Mouse (Mus musculus) liver, embryonic 15.5 days (tissue): ENCODE results near the gene Phf23. TPM values are rescaled to one million over a fixed set of nuclear protein-coding genes. Genes with fewer than 3 reads are reported as not detected.
"Not testable (repeated sequence)": the region's sequence is repeated elsewhere in the genome, so short reads cannot be mapped to it uniquely, and the experiment has no call there.

Source experiments
- ATAC-seq: fragments of 200-750 bp; cut with Nextera tagmentation; 2 replicates; pipeline ENCODE4 v1.8.0; 2017; ENCODE audit warnings: moderate number of reproducible peaks, mild to moderate bottlenecking, moderate library complexity; ENCODE audit not compliant: insufficient read depth
- H3K27ac ChIP-seq: fragments of 300-500 bp; sonication (generic); replicated peaks from 2 replicates; pipeline ENCODE4 v1.5.1; 2015; ENCODE audit warnings: mild to moderate bottlenecking, inconsistent platforms
- H3K27me3 ChIP-seq: fragments of 300-500 bp; sonication (generic); 2 replicates; pipeline ENCODE4 v1.6.1; 2015; ENCODE audit warnings: mild to moderate bottlenecking, inconsistent platforms
- H3K36me3 ChIP-seq: fragments of 300-500 bp; sonication (generic); replicated peaks from 2 replicates; pipeline ENCODE4 v1.6.1; 2015; ENCODE audit warnings: moderate library complexity, mild to moderate bottlenecking, inconsistent platforms
- H3K4me1 ChIP-seq: fragments of 300-500 bp; sonication (generic); replicated peaks from 2 replicates; pipeline ENCODE4 v1.6.1; 2015; ENCODE audit warnings: inconsistent platforms
- H3K4me2 ChIP-seq: fragments of 300-500 bp; sonication (generic); 2 replicates; pipeline ENCODE4 v1.6.1; 2015; ENCODE audit warnings: moderate library complexity, mild to moderate bottlenecking, inconsistent platforms
- H3K4me3 ChIP-seq: fragments of 300-500 bp; sonication (generic); replicated peaks from 2 replicates; pipeline ENCODE4 v1.5.1; 2015; ENCODE audit warnings: mild to moderate bottlenecking, inconsistent platforms
- H3K9ac ChIP-seq: fragments of 300-500 bp; sonication (generic); 2 replicates; pipeline ENCODE4 v1.6.1; 2015; ENCODE audit warnings: moderate library complexity, mild to moderate bottlenecking, inconsistent platforms
- H3K9me3 ChIP-seq: fragments of 300-500 bp; sonication (generic); replicated peaks from 2 replicates; pipeline ENCODE4 v1.6.1; 2016; ENCODE audit warnings: inconsistent platforms
- WGBS: fragments of 180-500 bp; shearing (Covaris S2); methylation state at CpG from one replicate; pipeline ENCODE4 v1.1.7; 2015; ENCODE audit warnings: mixed read lengths; ENCODE audit not compliant: insufficient replicate concordance; 5-methylcytosine and 5-hydroxymethylcytosine counted together
- polyA plus RNA-seq: library from polyadenylated mRNA; unstranded; fragments of >200 nt; fragmentation: Nextera tagmentation; extraction: Ambion mirVana; gene quantifications from 2 replicates; pipeline ENCODE4 v1.2.1, GENCODE M21; 2015

The Phf23 gene
- polyA plus RNA-seq, 1 experiment from 2014 or later: 24.0 TPM

DNA sequence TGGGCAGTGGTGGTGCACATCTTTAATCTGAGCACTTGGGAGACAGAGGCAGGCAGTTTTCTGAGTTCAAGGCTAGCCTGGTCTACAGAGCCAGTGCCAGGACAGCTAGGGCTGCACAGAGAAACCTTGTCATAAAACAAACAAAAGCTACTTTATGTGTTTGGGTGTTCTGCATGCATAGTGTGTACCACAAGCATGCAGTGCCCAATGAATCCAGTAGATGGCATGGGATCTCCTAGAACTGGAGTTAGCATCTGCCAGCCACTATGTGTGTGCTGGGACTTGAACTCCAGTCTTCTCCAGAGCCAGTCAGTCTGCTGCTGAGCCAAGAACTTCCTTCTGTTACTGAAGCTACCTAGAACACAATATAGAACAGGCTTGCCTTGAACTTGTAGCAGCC lies 6.3 kb downstream of the Phf23 start:
- H3K27ac ChIP-seq: no peak overlapping the region
- ATAC-seq: no peak
- peaks cover 54% of the 10 kb centered on the region for H3K4me1 ChIP-seq
- peak overlapping the region; percentile 73; the same call in 1 of the 2 replicates for H3K4me3 ChIP-seq
- peaks cover 47% of the 10 kb centered on the region for H3K36me3 ChIP-seq
- no peak overlapping the region for H3K9ac ChIP-seq
- H3K27me3 ChIP-seq: no peaks in the 10 kb centered on the region
- H3K4me2 ChIP-seq: peak overlapping the region; percentile 100
- H3K9me3 ChIP-seq: no peaks in the 10 kb centered on the region

DNA sequence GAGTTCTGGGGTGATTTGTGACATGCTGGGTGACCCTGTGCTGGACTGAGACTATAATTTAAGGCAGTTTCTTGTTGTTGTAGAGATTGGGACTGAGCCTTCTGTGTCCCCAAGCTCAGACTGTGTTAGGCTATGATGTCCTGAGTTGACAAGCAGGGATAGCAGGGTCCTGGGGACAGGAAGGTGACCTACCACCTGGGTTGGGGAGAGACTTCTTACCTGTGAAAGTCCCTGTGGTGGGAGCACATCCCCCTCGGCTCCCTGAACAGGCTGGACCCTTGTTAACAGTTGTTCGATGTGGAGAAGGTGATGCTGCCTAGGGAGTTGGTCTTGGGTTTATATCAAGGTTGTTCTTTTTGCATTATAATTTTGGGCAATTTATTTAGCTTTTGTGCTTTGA lies 6.9 kb downstream of the Phf23 start:
- Histone ChIP-seq H3K9me3 (no peaks in the 10 kb centered on the region), H3K36me3 (peaks cover 52% of the 10 kb centered on the region), H3K4me3 (no peak overlapping the region), H3K9ac (no peak overlapping the region), H3K4me1 (peaks cover 48% of the 10 kb centered on the region), H3K27ac (no peak overlapping the region), H3K27me3 (no peaks in the 10 kb centered on the region), H3K4me2 (no peak overlapping the region)
- no peak for ATAC-seq
- 75% methylated on average over 2 of the region's 2 CpGs for WGBS

DNA sequence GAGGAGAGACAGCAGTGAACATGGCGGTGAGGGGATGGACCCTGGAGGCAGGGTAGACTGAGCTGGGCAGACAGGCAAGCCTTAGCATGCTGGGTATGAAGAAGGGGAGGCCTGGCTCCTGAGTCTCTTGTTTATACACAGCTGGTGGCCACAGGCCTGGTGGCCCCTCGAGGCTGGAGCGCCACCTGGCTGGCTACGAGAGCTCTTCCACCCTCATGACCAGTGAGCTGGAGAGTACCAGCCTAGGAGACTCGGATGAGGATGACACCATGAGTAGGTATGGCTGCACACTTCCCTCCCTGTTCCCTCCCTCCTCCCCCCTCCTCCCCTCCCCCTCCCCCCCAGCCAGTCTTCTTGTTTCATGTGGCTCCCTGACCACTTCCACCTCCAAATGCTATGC lies 9.9 kb downstream of the Phf23 start:
- no peaks in the 10 kb centered on the region for H3K27me3 ChIP-seq
- H3K4me2 ChIP-seq: no peak overlapping the region
- peaks cover 24% of the 10 kb centered on the region for H3K4me1 ChIP-seq
- no peak overlapping the region for H3K9ac ChIP-seq
- peaks cover 55% of the 10 kb centered on the region for H3K36me3 ChIP-seq
- no peaks in the 10 kb centered on the region for H3K9me3 ChIP-seq
- H3K27ac ChIP-seq: no peak overlapping the region
- no peak overlapping the region for H3K4me3 ChIP-seq
- 65% methylated on average over 5 of the region's 5 CpGs for WGBS
- ATAC-seq: no peak

DNA sequence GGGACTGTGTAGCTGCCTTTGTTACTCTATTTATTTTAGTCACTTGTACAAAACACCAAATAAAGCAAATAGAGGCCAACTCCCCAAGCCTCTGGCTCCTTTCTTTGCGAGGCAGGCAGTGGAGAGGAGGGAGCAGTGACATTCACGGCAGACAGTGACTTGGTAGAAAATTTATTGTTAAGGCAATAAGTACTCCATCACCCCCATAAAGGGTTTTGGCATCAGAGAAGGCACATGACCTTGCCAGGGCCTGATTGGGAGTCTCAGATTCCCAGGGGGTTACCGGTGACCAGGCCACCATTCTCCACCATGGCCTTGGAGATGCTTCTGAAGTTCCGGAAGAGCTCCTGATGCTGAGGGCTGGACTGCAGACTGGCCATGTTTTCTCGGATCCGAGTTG lies 14.5 kb downstream of the Phf23 start:
- H3K36me3 ChIP-seq: peaks cover 79% of the 10 kb centered on the region
- 84% methylated on average over 6 of the region's 6 CpGs for WGBS
- no peak overlapping the region for H3K9ac ChIP-seq
- H3K4me2 ChIP-seq: no peak overlapping the region
- H3K4me3 ChIP-seq: no peak overlapping the region
- H3K27ac ChIP-seq: no peak overlapping the region
- H3K27me3 ChIP-seq: no peaks in the 10 kb centered on the region
- no peak for ATAC-seq
- no peaks in the 10 kb centered on the region for H3K9me3 ChIP-seq
- peaks cover 18% of the 10 kb centered on the region for H3K4me1 ChIP-seq

DNA sequence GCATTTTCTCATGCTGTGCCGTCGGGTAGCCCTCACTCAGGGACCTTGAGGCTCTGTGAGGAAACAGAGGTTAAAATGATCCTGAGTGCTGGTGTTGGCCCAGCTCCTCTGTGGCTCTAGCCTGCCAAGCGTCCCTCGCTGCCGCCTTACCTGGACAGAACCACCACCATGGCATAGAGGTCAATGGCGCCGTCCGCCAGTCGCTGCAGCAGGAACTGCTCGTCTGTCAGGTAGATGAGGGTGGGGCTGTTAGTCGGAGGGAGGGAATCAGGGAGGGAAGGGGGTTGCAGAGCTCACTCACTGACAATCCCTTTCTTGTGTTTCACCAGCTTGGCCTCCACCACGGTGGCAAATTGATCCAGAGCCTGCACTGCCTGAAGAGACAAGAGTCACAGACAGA lies 15.0 kb downstream of the Phf23 start:
- Histone ChIP-seq H3K9ac (no peak overlapping the region), H3K9me3 (no peaks in the 10 kb centered on the region), H3K27ac (no peak overlapping the region), H3K4me2 (no peak overlapping the region), H3K4me3 (no peak overlapping the region), H3K4me1 (peaks cover 21% of the 10 kb centered on the region), H3K27me3 (no peaks in the 10 kb centered on the region), H3K36me3 (peaks cover 78% of the 10 kb centered on the region)
- 84% methylated on average over 12 of the region's 12 CpGs for WGBS
- ATAC-seq: no peak

DNA sequence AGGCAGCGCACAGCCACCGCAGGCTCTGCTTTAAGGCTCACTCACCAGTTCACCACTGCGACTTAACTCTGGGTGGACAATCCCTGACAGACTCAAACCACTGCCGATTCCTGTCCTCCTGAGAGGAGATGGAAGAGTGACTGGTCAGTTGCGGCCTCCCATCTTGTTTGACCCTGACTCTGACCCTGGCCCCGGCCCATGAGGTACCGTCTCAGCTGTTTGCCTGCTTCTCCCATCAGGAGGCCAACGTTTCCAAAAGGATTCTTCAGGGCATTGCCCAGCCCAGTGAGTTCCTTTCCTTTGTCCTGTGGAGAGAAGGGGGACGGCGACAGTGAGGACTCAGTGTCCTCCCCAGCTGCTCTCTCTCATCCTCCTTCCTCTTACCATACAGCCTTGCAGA lies 15.4 kb downstream of the Phf23 start:
- no peak overlapping the region for H3K4me3 ChIP-seq
- peaks cover 25% of the 10 kb centered on the region for H3K4me1 ChIP-seq
- 76% methylated on average over 10 of the region's 10 CpGs for WGBS
- H3K9ac ChIP-seq: no peak overlapping the region
- no peak overlapping the region for H3K27ac ChIP-seq
- no peaks in the 10 kb centered on the region for H3K9me3 ChIP-seq
- H3K36me3 ChIP-seq: peaks cover 75% of the 10 kb centered on the region
- H3K4me2 ChIP-seq: no peak overlapping the region
- no peaks in the 10 kb centered on the region for H3K27me3 ChIP-seq
- no peak for ATAC-seq

DNA sequence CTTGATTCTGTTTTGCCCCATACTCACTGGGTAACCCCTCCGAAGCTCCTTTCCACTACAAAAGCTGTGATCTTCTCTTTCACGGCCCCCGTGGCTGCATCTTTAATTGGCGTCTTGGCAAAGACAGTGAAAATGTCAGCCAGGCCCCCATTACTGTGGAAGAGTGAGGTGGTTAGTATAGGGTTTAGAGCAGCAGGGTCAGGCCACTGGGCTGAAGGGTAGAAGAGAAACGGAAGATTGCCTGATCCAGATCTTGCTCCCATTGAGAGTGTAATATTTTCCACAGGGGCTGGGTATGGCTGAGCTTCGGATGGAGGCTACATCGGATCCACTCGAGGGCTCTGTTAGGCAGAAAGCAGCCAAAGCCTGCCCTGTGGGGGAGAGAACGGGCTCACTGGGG lies 17.4 kb downstream of the Phf23 start:
- H3K4me2 ChIP-seq: no peak overlapping the region
- peaks cover 31% of the 10 kb centered on the region for H3K4me1 ChIP-seq
- H3K9ac ChIP-seq: no peak overlapping the region
- ATAC-seq: no peak
- H3K27ac ChIP-seq: no peak overlapping the region
- WGBS: 80% methylated on average over 9 of the region's 9 CpGs
- H3K4me3 ChIP-seq: no peak overlapping the region
- no peaks in the 10 kb centered on the region for H3K9me3 ChIP-seq
- no peaks in the 10 kb centered on the region for H3K27me3 ChIP-seq
- H3K36me3 ChIP-seq: peaks cover 56% of the 10 kb centered on the region

DNA sequence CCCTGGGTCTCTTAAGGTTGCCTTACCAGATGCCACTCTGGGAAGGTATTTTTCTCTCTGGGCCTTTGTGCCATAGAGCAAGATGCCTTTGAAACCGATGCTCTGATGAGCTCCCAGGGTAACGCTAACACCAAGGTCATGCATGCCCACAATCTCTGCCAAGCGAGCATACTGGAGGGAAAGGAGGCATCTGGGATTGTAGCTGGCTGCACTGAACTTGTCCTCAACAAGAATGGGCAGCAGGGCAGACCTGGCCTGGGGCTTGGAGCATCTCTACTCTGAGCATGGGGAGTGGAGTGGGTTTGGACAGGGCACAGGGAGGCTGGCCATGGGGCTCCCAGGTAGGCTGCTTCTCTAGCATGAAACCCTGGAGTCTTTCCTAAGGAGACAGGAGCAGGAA lies 17.8 kb downstream of the Phf23 start:
- Histone ChIP-seq H3K4me2 (no peak overlapping the region), H3K4me1 (peaks cover 35% of the 10 kb centered on the region), H3K27ac (no peak overlapping the region), H3K27me3 (no peaks in the 10 kb centered on the region), H3K9ac (no peak overlapping the region), H3K4me3 (no peak overlapping the region), H3K36me3 (peaks cover 51% of the 10 kb centered on the region), H3K9me3 (no peaks in the 10 kb centered on the region)
- ATAC-seq: no peak
- 86% methylated on average over 3 of the region's 3 CpGs for WGBS

DNA sequence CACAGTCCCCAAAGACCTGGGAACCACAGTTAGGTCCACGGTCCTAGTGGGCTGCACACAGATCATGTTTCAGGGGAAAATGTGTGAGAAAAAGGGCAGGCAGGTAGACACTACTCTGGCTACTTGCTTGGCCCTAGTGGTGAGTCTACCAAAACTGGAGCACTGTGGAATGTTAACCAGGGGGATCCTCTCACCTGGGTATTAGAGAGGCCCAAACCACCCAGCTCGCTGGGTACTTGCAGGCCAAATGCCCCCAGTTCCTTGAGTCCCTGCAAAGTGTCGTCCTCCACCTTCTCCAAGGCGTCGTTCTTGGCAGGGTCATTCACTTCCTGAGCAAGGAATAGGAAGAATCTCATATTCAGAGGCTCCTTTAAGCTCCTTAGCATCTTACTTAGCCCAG lies 18.5 kb downstream of the Phf23 start:
- H3K4me3 ChIP-seq: peak overlapping the region; percentile 73

DNA sequence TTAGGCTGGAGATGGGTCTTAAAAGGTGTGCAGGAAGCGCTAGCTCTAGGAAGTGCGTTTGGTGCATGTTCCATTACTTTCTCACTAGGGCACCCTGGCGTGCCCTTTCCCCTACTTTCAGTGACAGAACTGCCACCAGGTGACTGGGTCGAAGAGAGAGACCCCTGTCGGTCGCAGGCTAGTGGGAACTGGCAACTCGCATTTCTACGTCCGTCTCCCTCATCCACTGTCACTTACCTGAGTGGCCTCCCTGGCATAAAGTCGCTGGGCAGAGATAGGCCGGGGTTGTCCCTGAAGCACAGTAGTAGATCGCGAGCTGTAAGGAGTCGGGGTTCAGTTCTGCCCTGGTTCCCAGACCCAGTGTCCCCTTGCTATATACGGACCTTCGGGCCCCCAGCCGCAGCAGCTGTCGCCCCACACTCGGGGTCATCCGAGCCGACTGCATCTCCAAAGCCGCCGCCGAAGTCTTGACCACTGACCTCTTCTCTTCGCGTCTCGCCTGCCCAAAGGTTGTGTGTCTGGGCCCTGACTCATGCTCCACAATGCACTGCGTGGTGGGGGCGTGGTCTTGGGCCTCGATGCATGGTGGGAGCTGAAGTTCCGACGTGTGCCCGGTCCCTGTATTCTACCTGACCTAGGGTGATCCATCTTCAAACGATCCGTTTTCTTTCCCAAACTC lies 19.4 kb downstream of the Phf23 start, which contains the start of gene Acadvl:
Gene Acadvl (minus strand): TSS at position 532 of the 679 bp plus-strand sequence.
- Histone ChIP-seq H3K9me3 (no peaks in the 10 kb centered on the region), H3K4me3 (peak within 1 kb of the TSS; percentile 73), H3K4me2 (peak within 1 kb of the TSS; percentile 88), H3K9ac (peak within 1 kb of the TSS; percentile 75), H3K27ac (peak within 1 kb of the TSS; percentile 76), H3K4me1 (peaks cover 50% of the 10 kb centered on the region), H3K27me3 (no peaks in the 10 kb centered on the region), H3K36me3 (peaks cover 36% of the 10 kb centered on the region)
- ATAC-seq: peak; percentile 84
- under 1% methylated on average over 35 of the region's 35 CpGs for WGBS

More for the DNA sequence above, 18.5 kb downstream of the Phf23 start:
- Histone ChIP-seq H3K27me3 (no peaks in the 10 kb centered on the region), H3K36me3 (peaks cover 44% of the 10 kb centered on the region), H3K9ac (peak overlapping the region; percentile 75; the same call in 1 of the 2 replicates), H3K4me2 (peak overlapping the region; percentile 88), H3K4me1 (peaks cover 42% of the 10 kb centered on the region), H3K27ac (peak overlapping the region; percentile 76; the same call in 1 of the 2 replicates), H3K9me3 (no peaks in the 10 kb centered on the region)
- WGBS: 64% methylated on average over 5 of the region's 5 CpGs
- no peak for ATAC-seq

DNA sequence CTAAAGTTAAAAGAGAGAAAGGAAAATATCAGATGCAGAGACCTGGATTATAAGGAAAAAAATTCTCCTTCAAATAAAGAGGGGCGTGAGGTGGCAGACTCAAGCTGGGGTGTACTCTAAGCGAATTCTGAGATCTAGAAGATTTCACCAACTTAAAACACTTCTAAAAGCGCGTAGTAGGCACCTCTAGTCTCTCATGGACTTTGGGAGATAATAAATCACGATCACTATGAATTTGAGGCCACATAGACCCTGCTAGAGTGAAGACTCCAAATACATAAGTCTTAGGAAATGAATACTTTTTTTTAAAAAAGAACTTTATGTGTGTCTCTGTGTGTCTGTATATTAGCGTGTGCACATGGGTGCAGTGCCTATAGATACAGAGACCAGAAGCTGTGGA lies 20.1 kb downstream of the Phf23 start:
- Histone ChIP-seq H3K4me1 (peaks cover 57% of the 10 kb centered on the region), H3K27me3 (no peaks in the 10 kb centered on the region), H3K9ac (0 out of 2 replicates have a peak overlapping the region, but pooled peaks have one; percentile 75), H3K4me3 (peak overlapping the region; percentile 73), H3K4me2 (peak overlapping the region; percentile 88), H3K9me3 (no peaks in the 10 kb centered on the region), H3K36me3 (peaks cover 29% of the 10 kb centered on the region), H3K27ac (no peak overlapping the region)
- no peak for ATAC-seq
- WGBS: 57% methylated on average over 6 of the region's 6 CpGs

DNA sequence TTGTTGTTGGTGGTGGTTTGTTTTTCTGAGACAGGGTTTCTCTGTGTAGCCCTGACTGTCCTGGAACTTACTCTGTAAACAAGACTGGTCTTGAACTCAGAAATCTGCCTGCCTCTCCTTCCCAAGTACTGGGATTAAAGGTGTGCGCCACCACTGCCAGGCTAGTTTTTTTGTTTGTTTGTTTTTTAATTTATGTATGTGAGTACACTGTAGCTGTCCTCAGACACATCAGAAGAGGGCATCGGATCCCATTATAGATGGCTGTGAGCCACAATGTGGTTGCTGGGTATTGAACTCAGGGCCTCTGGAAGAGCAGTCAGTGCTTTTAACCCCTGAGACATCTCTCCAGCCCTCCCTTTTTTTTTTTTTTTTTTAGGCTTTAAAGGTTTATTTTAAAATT lies 20.6 kb downstream of the Phf23 start:
- H3K4me2 ChIP-seq: not testable (repeated sequence)
- H3K4me1 ChIP-seq: peaks cover 62% of the 10 kb centered on the region

More for the DNA sequence above, 20.6 kb downstream of the Phf23 start:
- H3K9me3 ChIP-seq, ATAC-seq, H3K27ac ChIP-seq, H3K27me3 ChIP-seq, H3K9ac ChIP-seq, H3K4me3 ChIP-seq: not testable (repeated sequence)
- 74% methylated on average over 2 of the region's 2 CpGs for WGBS
- peaks cover 24% of the 10 kb centered on the region for H3K36me3 ChIP-seq
